Mouse (Mus musculus) layer of hippocampus, postnatal 25 days (tissue): ENCODE measurements around the gene Fubp3. TPM values are rescaled to one million over a fixed set of nuclear protein-coding genes. Genes with fewer than 3 reads are reported as not detected.

Experiments used
- DNase-seq, 2 experiments: peaks; one replicate each; pipeline ENCODE4 v3.0.0; 2022; ENCODE audit warnings: mixed read lengths in 2 of 2, low spot score in 1 of 2; ENCODE audit errors: extremely low spot score in 1 of 2
- total RNA-seq, 2 experiments: library from RNA; stranded (reverse); gene quantifications; 2 replicates each; pipeline ENCODE4 v1.2.3; 2021

The Fubp3 gene
- total RNA-seq, 2 experiments from 2014 or later, result 35.5 to 45.6 TPM

GRCm38 (mm10) chr2:31618484-31619161, 46.2 kb downstream of the Fubp3 start:
- DNase-seq, result no peak

- no peak for DNase-seq
Observed at GRCm38 (mm10) chr2:31619208-31619607, 46.8 kb downstream of the Fubp3 start.

- no peak for DNase-seq
Observed at GRCm38 (mm10) chr2:31633531-31633930, 61.1 kb downstream of the Fubp3 start.

GRCm38 (mm10) chr2:31635281-31636137, 63.1 kb downstream of the Fubp3 start:
- no peak for DNase-seq

- DNase-seq, result no peak
Observed at GRCm38 (mm10) chr2:31636138-31636741, 63.8 kb downstream of the Fubp3 start.

- DNase-seq, result no peak
Observed at GRCm38 (mm10) chr2:31636742-31637141, 64.3 kb downstream of the Fubp3 start.

- DNase-seq, result no peak
Observed at GRCm38 (mm10) chr2:31637311-31637710, 64.9 kb downstream of the Fubp3 start.

- DNase-seq, result peak in 1 of 2 experiments; percentile 38
Observed at GRCm38 (mm10) chr2:31637807-31638206, 65.4 kb downstream of the Fubp3 start.

GRCm38 (mm10) chr2:31638581-31639465, 66.4 kb downstream of the Fubp3 start:
- no peak for DNase-seq

GRCm38 (mm10) chr2:31639466-31639760, 67.0 kb downstream of the Fubp3 start:
- DNase-seq, result no peak

GRCm38 (mm10) chr2:31639901-31640608, 67.6 kb downstream of the Fubp3 start, which contains the start of gene Prdm12:
Gene Prdm12, plus strand, starts transcription at chr2:31640037.
- DNase-seq, result no peak

GRCm38 (mm10) chr2:31640609-31641507, 68.4 kb downstream of the Fubp3 start:
- DNase-seq, result no peak

GRCm38 (mm10) chr2:31641508-31641830, 69.0 kb downstream of the Fubp3 start:
- no peak for DNase-seq

- no peak for DNase-seq
Observed at GRCm38 (mm10) chr2:31641929-31642328, 69.5 kb downstream of the Fubp3 start.

GRCm38 (mm10) chr2:31653971-31654853, 81.8 kb downstream of the Fubp3 start:
- DNase-seq, result peak; percentile 41 to 50

GRCm38 (mm10) chr2:31654854-31655559, 82.6 kb downstream of the Fubp3 start:
- DNase-seq, result peak; percentile 62 to 86

- no peak for DNase-seq
Observed at GRCm38 (mm10) chr2:31656374-31656773, 83.9 kb downstream of the Fubp3 start.
